Mouse (Mus musculus) CH12.LX (cell line): ENCODE data around the gene Gm21190.
"Not testable (repeated sequence)": the region's sequence is repeated elsewhere in the genome, so short reads cannot be mapped to it uniquely, and the experiment has no call there.

Experiments
- CTCF ChIP-seq, 2 experiments: IDR thresholded peaks in 1 of 2; conservative IDR thresholded peaks in 1 of 2; 2 replicates each; pipeline ENCODE4 v1.5.1; 2011 to 2012; ENCODE audit warnings: low read depth in 2 of 2, low read length in 2 of 2, improper control_type of control experiment in 1 of 2, inconsistent platforms in 1 of 2, mild to moderate bottlenecking in 1 of 2, moderate library complexity in 1 of 2
- E2F4 ChIP-seq: IDR thresholded peaks from 2 replicates; pipeline ENCODE4 v1.6.1; 2011; ENCODE audit warnings: low read depth, low read length, improper control_type of control experiment; ENCODE audit not compliant: insufficient replicate concordance
- JUND ChIP-seq: conservative IDR thresholded peaks from 2 replicates; pipeline ENCODE4 v1.6.1; 2011; ENCODE audit warnings: low read depth, low read length, improper control_type of control experiment
- KAT2A ChIP-seq: IDR thresholded peaks from 2 replicates; pipeline ENCODE4 v1.6.1; 2012; ENCODE audit warnings: low read length, improper control_type of control experiment, inconsistent platforms; ENCODE audit not compliant: insufficient replicate concordance
- MAFK ChIP-seq: IDR thresholded peaks from 2 replicates; pipeline ENCODE4 v1.6.1; 2011; ENCODE audit warnings: low read length, improper control_type of control experiment; ENCODE audit not compliant: insufficient replicate concordance
- MAZ ChIP-seq: IDR thresholded peaks from 2 replicates; pipeline ENCODE4 v1.6.1; 2012; ENCODE audit warnings: low read depth, mild to moderate bottlenecking, inconsistent platforms, low read length, improper control_type of control experiment, moderate library complexity
- NRF1 ChIP-seq: IDR thresholded peaks from 2 replicates; pipeline ENCODE4 v1.6.1; 2014; ENCODE audit warnings: low read depth, mild to moderate bottlenecking, inconsistent platforms, low read length, improper control_type of control experiment, moderate library complexity
- POLR2A ChIP-seq: IDR thresholded peaks from 2 replicates; pipeline ENCODE4 v1.6.1; 2011; ENCODE audit warnings: low read depth, mild to moderate bottlenecking, improper control_type of control experiment, low read length
- SMC3 ChIP-seq: IDR thresholded peaks from 2 replicates; pipeline ENCODE4 v1.6.1; 2011; ENCODE audit warnings: low read depth, low read length, improper control_type of control experiment
- UBTF ChIP-seq: IDR thresholded peaks from 2 replicates; pipeline ENCODE4 v1.6.1; 2012; ENCODE audit warnings: low read depth, mild to moderate bottlenecking, inconsistent platforms, low read length, improper control_type of control experiment, moderate library complexity
- USF1 ChIP-seq: IDR thresholded peaks from 2 replicates; pipeline ENCODE4 v1.6.1; 2014; ENCODE audit warnings: low read depth, mild to moderate bottlenecking, inconsistent platforms, low read length, improper control_type of control experiment
- ZMIZ1 ChIP-seq: IDR thresholded peaks from 2 replicates; pipeline ENCODE4 v1.6.1; 2012; ENCODE audit warnings: low read depth, mild to moderate bottlenecking, inconsistent platforms, low read length, improper control_type of control experiment

- TF ChIP-seq E2F4; MAZ; CTCF (conservative IDR thresholded peaks at IDR 0.05 in 1 of 2, IDR thresholded peaks at IDR 0.05 in 1 of 2; ENCODE audit: low read depth in 2 of 2, low read length in 2 of 2); SMC3; POLR2A; ZMIZ1; NRF1; KAT2A; UBTF; MAFK; USF1; JUND: not testable (repeated sequence)
These were observed 48.0 kb upstream of the Gm21190 start, which contains the start of gene Gm21083 for GRCm38 (mm10) chr5:15577033-15577432.
